Mouse (Mus musculus): ENCODE measurements around the gene Sdf4. TPM values are rescaled to one million over a fixed set of nuclear protein-coding genes. Genes with fewer than 3 reads are reported as not detected.

Gene Sdf4
- 97.4 TPM for polyA plus RNA-seq (2014; fragmentation: Illumina TruSeq; extraction: RNeasy Lipid Tissue Mini Kit (QIAGEN cat#74804); ENCODE audit: low read depth, low replicate concordance)

GRCm38 (mm10) chr4:155992241-155992905, at the start of gene Sdf4, which contains the start of gene B3galt6:
Gene Sdf4 (plus strand): TSS chr4:155992872.
Gene B3galt6 (minus strand): TSS chr4:155992649.

GRCm38 (mm10) chr4:155943534-155944249, 49.0 kb upstream of the Sdf4 start, which contains the start of gene Ube2j2:
Gene Ube2j2 (plus strand): TSS chr4:155943831.

DNA sequence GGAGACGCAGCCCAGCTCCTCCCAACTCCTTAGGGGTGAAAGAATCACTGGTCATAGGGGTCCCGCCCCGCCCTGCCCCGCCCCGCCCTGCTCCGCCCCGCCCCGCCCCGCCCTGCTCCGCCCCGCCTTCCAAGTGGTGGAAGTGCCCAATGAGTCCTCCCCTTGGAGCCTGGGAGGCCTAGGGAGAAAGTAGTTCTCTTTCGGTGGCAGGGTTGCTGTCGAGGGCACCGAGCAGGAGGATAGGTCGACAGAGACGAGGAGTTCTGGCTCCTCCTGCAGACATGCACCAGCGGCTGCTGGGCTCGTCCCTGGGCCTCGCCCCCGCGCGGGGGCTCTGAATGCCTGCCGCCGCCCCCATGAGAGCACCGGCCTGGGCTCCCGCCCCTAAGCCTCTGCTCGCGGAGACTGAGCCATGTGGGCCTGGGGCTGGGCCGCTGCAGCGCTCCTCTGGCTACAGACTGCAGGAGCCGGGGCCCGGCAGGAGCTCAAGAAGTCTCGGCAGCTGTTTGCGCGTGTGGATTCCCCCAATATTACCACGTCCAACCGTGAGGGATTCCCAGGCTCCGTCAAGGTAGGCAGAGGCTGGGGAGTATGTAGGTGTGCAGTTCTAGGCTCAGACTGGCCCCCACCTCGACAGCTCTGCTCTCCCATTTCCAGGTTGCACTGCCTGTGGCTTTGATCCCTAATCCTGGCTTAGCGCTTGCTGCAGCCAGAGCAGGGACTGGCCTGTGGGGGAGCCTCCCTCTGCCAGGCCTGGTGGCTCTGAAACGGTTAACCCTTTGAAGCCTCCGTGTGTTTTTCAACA, 30.3 kb upstream of the Sdf4 start, which contains the start of gene C1qtnf12:
C1qtnf12 (plus strand) TSS at position 152 of the 805 bp plus-strand sequence.

DNA sequence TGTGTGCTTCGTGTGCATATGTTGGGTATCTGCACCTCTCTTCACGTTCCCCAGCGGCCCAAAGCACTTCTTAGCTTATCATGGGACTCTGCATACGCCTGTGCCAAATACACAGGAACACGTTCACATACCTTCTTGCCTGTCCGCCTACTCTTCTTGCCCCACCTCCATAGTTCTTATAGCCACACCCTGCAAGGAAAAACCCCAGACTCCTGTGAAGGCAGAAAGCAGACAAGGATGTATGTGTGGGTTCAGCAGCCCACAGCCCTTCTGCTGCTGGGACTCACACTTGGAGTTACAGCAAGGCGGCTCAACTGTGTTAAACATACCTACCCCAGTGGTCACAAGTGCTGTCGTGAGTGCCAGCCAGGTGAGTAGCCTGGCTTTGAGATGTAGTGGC, 21.0 kb downstream of the Sdf4 start, which contains the start of gene Tnfrsf4:
Tnfrsf4 (plus strand) TSS at position 207 of the 400 bp plus-strand sequence.

DNA sequence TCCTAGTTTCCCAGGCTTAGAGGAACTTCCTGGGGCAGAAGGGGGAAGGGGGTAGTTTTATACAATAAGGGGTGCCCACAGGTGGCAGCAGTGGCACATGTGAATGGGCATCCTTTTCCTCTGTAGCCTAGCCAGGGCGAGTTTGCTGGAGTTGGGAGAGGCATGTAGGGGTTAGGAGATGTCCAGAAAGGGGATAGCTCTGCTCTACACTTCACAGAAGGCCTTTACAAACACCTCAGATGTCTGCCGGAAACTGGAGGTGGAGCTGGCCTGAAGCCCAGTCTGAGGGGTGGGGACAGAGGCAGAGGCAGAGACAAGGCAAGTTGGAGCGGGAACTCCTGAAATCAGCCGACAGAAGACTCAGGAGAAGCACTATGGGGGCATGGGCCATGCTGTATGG, 33.3 kb downstream of the Sdf4 start, which contains the start of gene Tnfrsf18:
Tnfrsf18 (plus strand) TSS at position 152 of the 400 bp plus-strand sequence.

DNA sequence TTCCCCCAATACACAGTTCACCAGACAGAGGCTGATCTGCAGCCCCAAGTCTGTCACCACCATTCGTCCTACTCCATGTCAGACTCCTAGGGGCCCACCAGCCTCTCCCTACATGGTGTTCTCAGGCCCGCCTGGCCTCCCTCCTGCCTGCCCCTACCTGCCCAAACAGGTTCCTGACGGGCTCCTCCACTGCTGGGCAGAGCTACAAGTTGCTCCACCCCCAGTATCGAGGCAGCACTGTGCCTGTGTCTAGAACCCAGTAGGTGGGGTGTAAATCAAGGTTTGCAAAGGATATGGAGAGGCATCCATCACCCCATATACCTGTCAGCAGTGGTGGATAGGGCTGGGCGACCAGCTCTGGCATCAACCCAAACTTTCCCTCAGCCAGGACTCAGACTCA, 66.6 kb downstream of the Sdf4 start, which contains the start of gene Ttll10:
Ttll10 (minus strand) TSS at position 154 of the 400 bp plus-strand sequence.

Other genes with a start within 250 kb of the Sdf4 start
- gene Atad3a, start 231.8 kb upstream of the Sdf4 start, polyA plus RNA-seq (2014; fragmentation: Illumina TruSeq; extraction: RNeasy Lipid Tissue Mini Kit (QIAGEN cat#74804); ENCODE audit: low read depth, low replicate concordance) = 1.5 TPM
- gene Vwa1, start 218.2 kb upstream of the Sdf4 start, polyA plus RNA-seq (2014; fragmentation: Illumina TruSeq; extraction: RNeasy Lipid Tissue Mini Kit (QIAGEN cat#74804); ENCODE audit: low read depth, low replicate concordance) = 0.57 TPM
- gene Tmem88b, start 207.0 kb upstream of the Sdf4 start, polyA plus RNA-seq (2014; fragmentation: Illumina TruSeq; extraction: RNeasy Lipid Tissue Mini Kit (QIAGEN cat#74804); ENCODE audit: low read depth, low replicate concordance) = 1.7 TPM
- not detected for gene Ankrd65, start 202.4 kb upstream of the Sdf4 start, polyA plus RNA-seq (2014; fragmentation: Illumina TruSeq; extraction: RNeasy Lipid Tissue Mini Kit (QIAGEN cat#74804); ENCODE audit: low read depth, low replicate concordance)
- gene Mrpl20, start 190.0 kb upstream of the Sdf4 start, polyA plus RNA-seq (2014; fragmentation: Illumina TruSeq; extraction: RNeasy Lipid Tissue Mini Kit (QIAGEN cat#74804); ENCODE audit: low read depth, low replicate concordance) = 131 TPM
- gene Ccnl2, start 180.4 kb upstream of the Sdf4 start, polyA plus RNA-seq (2014; fragmentation: Illumina TruSeq; extraction: RNeasy Lipid Tissue Mini Kit (QIAGEN cat#74804); ENCODE audit: low read depth, low replicate concordance) = 32.1 TPM
- gene Aurkaip1, start 161.6 kb upstream of the Sdf4 start, polyA plus RNA-seq (2014; fragmentation: Illumina TruSeq; extraction: RNeasy Lipid Tissue Mini Kit (QIAGEN cat#74804); ENCODE audit: low read depth, low replicate concordance) = 6.5 TPM
- 91.8 TPM for gene Mxra8, start 153.2 kb upstream of the Sdf4 start, polyA plus RNA-seq (2014; fragmentation: Illumina TruSeq; extraction: RNeasy Lipid Tissue Mini Kit (QIAGEN cat#74804); ENCODE audit: low read depth, low replicate concordance)
- 6.2 TPM for gene Dvl1, start 145.5 kb upstream of the Sdf4 start, polyA plus RNA-seq (2014; fragmentation: Illumina TruSeq; extraction: RNeasy Lipid Tissue Mini Kit (QIAGEN cat#74804); ENCODE audit: low read depth, low replicate concordance)
- 0.18 TPM for gene Tas1r3, start 129.5 kb upstream of the Sdf4 start, polyA plus RNA-seq (2014; fragmentation: Illumina TruSeq; extraction: RNeasy Lipid Tissue Mini Kit (QIAGEN cat#74804); ENCODE audit: low read depth, low replicate concordance)
- gene Cptp, start 123.4 kb upstream of the Sdf4 start, polyA plus RNA-seq (2014; fragmentation: Illumina TruSeq; extraction: RNeasy Lipid Tissue Mini Kit (QIAGEN cat#74804); ENCODE audit: low read depth, low replicate concordance) = 60.8 TPM
- 2.4 TPM for gene Ints11, start 123.3 kb upstream of the Sdf4 start, polyA plus RNA-seq (2014; fragmentation: Illumina TruSeq; extraction: RNeasy Lipid Tissue Mini Kit (QIAGEN cat#74804); ENCODE audit: low read depth, low replicate concordance)
- 0.56 TPM for gene Pusl1, start 101.1 kb upstream of the Sdf4 start, polyA plus RNA-seq (2014; fragmentation: Illumina TruSeq; extraction: RNeasy Lipid Tissue Mini Kit (QIAGEN cat#74804); ENCODE audit: low read depth, low replicate concordance)
- gene Acap3, start 101.0 kb upstream of the Sdf4 start, polyA plus RNA-seq (2014; fragmentation: Illumina TruSeq; extraction: RNeasy Lipid Tissue Mini Kit (QIAGEN cat#74804); ENCODE audit: low read depth, low replicate concordance) = 1.0 TPM
- 156 TPM for gene Ube2j2, start 49.0 kb upstream of the Sdf4 start, polyA plus RNA-seq (2014; fragmentation: Illumina TruSeq; extraction: RNeasy Lipid Tissue Mini Kit (QIAGEN cat#74804); ENCODE audit: low read depth, low replicate concordance)
- gene C1qtnf12, start 30.6 kb upstream of the Sdf4 start, polyA plus RNA-seq (2014; fragmentation: Illumina TruSeq; extraction: RNeasy Lipid Tissue Mini Kit (QIAGEN cat#74804); ENCODE audit: low read depth, low replicate concordance) = 8.9 TPM
- gene B3galt6, start 223 bp upstream of the Sdf4 start, polyA plus RNA-seq (2014; fragmentation: Illumina TruSeq; extraction: RNeasy Lipid Tissue Mini Kit (QIAGEN cat#74804); ENCODE audit: low read depth, low replicate concordance) = 1.7 TPM
- gene Tnfrsf4, start 21.0 kb downstream of the Sdf4 start, polyA plus RNA-seq (2014; fragmentation: Illumina TruSeq; extraction: RNeasy Lipid Tissue Mini Kit (QIAGEN cat#74804); ENCODE audit: low read depth, low replicate concordance) = not detected
- gene Tnfrsf18, start 33.3 kb downstream of the Sdf4 start, polyA plus RNA-seq (2014; fragmentation: Illumina TruSeq; extraction: RNeasy Lipid Tissue Mini Kit (QIAGEN cat#74804); ENCODE audit: low read depth, low replicate concordance) = not detected
- 25.6 TPM for gene Ttll10, start 66.5 kb downstream of the Sdf4 start, polyA plus RNA-seq (2014; fragmentation: Illumina TruSeq; extraction: RNeasy Lipid Tissue Mini Kit (QIAGEN cat#74804); ENCODE audit: low read depth, low replicate concordance)
- gene 9430015G10Rik, start 117.1 kb downstream of the Sdf4 start, polyA plus RNA-seq (2014; fragmentation: Illumina TruSeq; extraction: RNeasy Lipid Tissue Mini Kit (QIAGEN cat#74804); ENCODE audit: low read depth, low replicate concordance) = 17.1 TPM
- gene Rnf223, start 137.6 kb downstream of the Sdf4 start, polyA plus RNA-seq (2014; fragmentation: Illumina TruSeq; extraction: RNeasy Lipid Tissue Mini Kit (QIAGEN cat#74804); ENCODE audit: low read depth, low replicate concordance) = not detected
- 1.8 TPM for gene Agrn, start 204.6 kb downstream of the Sdf4 start, polyA plus RNA-seq (2014; fragmentation: Illumina TruSeq; extraction: RNeasy Lipid Tissue Mini Kit (QIAGEN cat#74804); ENCODE audit: low read depth, low replicate concordance)
- gene Isg15, start 207.9 kb downstream of the Sdf4 start, polyA plus RNA-seq (2014; fragmentation: Illumina TruSeq; extraction: RNeasy Lipid Tissue Mini Kit (QIAGEN cat#74804); ENCODE audit: low read depth, low replicate concordance) = not detected
- 0.14 TPM for gene AW011738, start 210.4 kb downstream of the Sdf4 start, polyA plus RNA-seq (2014; fragmentation: Illumina TruSeq; extraction: RNeasy Lipid Tissue Mini Kit (QIAGEN cat#74804); ENCODE audit: low read depth, low replicate concordance)
- not detected for gene Perm1, start 223.0 kb downstream of the Sdf4 start, polyA plus RNA-seq (2014; fragmentation: Illumina TruSeq; extraction: RNeasy Lipid Tissue Mini Kit (QIAGEN cat#74804); ENCODE audit: low read depth, low replicate concordance)
- 2.6 TPM for gene Plekhn1, start 242.0 kb downstream of the Sdf4 start, polyA plus RNA-seq (2014; fragmentation: Illumina TruSeq; extraction: RNeasy Lipid Tissue Mini Kit (QIAGEN cat#74804); ENCODE audit: low read depth, low replicate concordance)
- 2.2 TPM for gene Noc2l, start 243.1 kb downstream of the Sdf4 start, polyA plus RNA-seq (2014; fragmentation: Illumina TruSeq; extraction: RNeasy Lipid Tissue Mini Kit (QIAGEN cat#74804); ENCODE audit: low read depth, low replicate concordance)

Data from testis, adult 10 weeks (tissue).